Mouse (Mus musculus) forebrain, embryonic 10.5 days (tissue): ENCODE measurements at regions not wholly inside any gene's neighbourhood (a gene's known extent, or its start where the extent isn't known, plus 50 kb on each side); places are given as distances from the start of the nearest gene placed in this dataset.

Experiments
- DNase-seq: peaks from one replicate; pipeline ENCODE4 v3.0.0-alpha.2; 2017; ENCODE audit warnings: low spot score; ENCODE audit errors: extremely low spot score
- H3K27ac ChIP-seq: fragments of 300-500 bp; sonication (generic); 2 replicates; pipeline ENCODE4 v1.5.1; 2016; ENCODE audit warnings: mild to moderate bottlenecking
- H3K27me3 ChIP-seq: fragments of 300-500 bp; sonication (generic); 2 replicates; pipeline ENCODE4 v1.6.1; 2016; ENCODE audit warnings: mild to moderate bottlenecking; ENCODE audit not compliant: poor library complexity, severe bottlenecking
- H3K36me3 ChIP-seq: fragments of 300-500 bp; sonication (generic); replicated peaks from 2 replicates; pipeline ENCODE4 v1.6.1; 2016; ENCODE audit warnings: mild to moderate bottlenecking, moderate library complexity
- H3K4me1 ChIP-seq: fragments of 300-500 bp; sonication (generic); 2 replicates; pipeline ENCODE4 v1.6.1; 2016
- H3K4me3 ChIP-seq: fragments of 300-500 bp; sonication (generic); 2 replicates; pipeline ENCODE4 v1.5.1; 2016; ENCODE audit warnings: mild to moderate bottlenecking, moderate library complexity
- H3K9me3 ChIP-seq: fragments of 300-500 bp; sonication (generic); 2 replicates; pipeline ENCODE4 v1.6.1; 2016; ENCODE audit warnings: mild to moderate bottlenecking, moderate library complexity
- WGBS: fragments of 180-500 bp; shearing (Covaris S2); methylation state at CpG from one replicate; pipeline ENCODE4 v1.1.7; 2016; 5-methylcytosine and 5-hydroxymethylcytosine counted together

DNA sequence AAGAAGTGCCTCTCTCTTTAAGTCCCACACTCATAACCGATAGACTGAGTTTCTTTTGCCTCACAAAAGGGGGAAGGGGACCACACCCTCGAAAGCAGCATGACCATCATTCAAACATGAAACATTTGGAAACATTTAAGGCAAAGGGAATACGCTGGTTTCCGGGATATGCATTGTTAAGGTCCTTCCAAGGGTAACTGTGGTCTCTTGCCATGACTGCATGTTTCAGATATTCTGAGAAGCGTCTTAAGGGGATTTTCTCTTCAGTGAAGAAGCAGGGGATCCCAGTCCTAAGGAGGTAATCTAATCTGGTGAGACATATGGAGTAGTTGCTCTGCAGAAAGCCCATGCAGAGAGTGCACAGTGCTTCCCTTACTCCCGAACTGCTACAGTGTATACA is 258.8 kb downstream of the Mreg start:
- Histone ChIP-seq H3K4me3 (no peak overlapping the region), H3K27me3 (no peaks in the 10 kb centered on the region), H3K4me1 (no peaks in the 10 kb centered on the region), H3K9me3 (no peaks in the 10 kb centered on the region), H3K36me3 (no peaks in the 10 kb centered on the region), H3K27ac (no peak overlapping the region)
- WGBS: 87% methylated on average over 6 of the region's 6 CpGs
- DNase-seq: no peak

DNA sequence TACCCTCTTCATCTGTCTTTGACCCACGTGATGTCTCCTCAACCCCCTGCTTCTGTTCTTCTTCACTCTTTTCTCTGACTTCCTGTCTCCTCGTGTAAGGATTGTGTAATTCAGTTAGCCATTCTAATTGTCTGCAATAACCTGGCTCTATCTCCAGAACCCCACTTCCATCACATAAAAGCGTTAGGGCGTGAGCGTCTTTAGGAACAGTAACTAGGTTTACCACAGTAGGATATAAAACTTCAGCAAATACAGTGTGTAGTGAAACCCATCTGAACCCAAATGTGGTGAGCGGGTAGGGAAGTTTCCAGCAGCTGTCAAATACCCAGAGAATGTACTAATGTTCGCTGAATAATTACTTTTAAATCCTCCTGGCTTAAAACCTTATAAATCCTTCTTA is 262.6 kb downstream of the Mreg start:
- no peaks in the 10 kb centered on the region for H3K36me3 ChIP-seq
- no peak overlapping the region for H3K27ac ChIP-seq
- H3K4me1 ChIP-seq: no peaks in the 10 kb centered on the region
- whole genome bisulfite sequencing: 86% methylated on average over 7 of the region's 7 CpGs
- H3K4me3 ChIP-seq: no peak overlapping the region
- H3K27me3 ChIP-seq: no peaks in the 10 kb centered on the region
- no peaks in the 10 kb centered on the region for H3K9me3 ChIP-seq
- no peak for DNase-seq

DNA sequence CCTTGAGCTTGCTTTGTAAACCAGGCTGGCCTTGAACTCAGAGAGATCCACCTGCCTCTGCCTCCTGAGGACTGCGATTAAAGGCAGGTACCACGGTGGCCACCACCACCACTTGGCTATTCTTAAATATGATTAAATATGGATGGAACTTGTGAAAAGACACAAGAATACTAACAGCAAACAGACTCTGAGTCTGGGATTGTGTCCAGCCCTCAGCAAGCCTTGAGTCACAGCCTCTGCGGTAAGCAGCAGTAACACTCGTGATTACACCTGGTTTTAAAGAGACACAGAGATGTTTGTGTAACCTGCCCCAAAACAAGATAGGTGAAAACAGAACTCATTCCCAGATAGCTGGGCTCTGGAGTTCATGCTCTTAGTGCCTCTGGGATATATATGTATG is 263.4 kb downstream of the Mreg start:
- Histone ChIP-seq H3K4me3 (no peak overlapping the region), H3K27ac (no peak overlapping the region), H3K4me1 (no peaks in the 10 kb centered on the region), H3K36me3 (no peaks in the 10 kb centered on the region), H3K9me3 (no peaks in the 10 kb centered on the region), H3K27me3 (no peaks in the 10 kb centered on the region)
- WGBS: 97% methylated on average over 4 of the region's 4 CpGs
- DNase-seq: no peak

DNA sequence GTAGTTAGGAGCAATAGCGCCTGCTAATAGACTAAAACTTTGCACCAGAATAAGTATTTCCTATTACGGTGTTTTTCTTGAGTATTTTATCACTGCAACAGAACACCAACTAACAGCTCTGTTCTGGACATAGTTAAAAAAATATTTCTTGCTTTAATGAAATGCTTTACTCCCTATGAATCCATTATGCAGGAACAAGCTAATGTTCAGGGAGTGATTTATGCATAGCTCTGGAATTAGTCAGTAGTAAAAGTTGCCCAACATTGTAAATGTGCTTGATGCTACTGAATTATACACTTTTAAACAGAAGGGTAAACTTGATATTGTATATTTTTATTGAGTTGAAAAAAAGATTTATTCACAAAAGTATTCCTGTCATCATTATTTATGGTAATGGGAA is 264.6 kb downstream of the Mreg start:
- Histone ChIP-seq H3K27me3 (no peaks in the 10 kb centered on the region), H3K4me3 (no peak overlapping the region), H3K27ac (no peak overlapping the region), H3K9me3 (no peaks in the 10 kb centered on the region), H3K4me1 (no peaks in the 10 kb centered on the region), H3K36me3 (no peaks in the 10 kb centered on the region)
- 96% methylated on average over 2 of the region's 2 CpGs for WGBS
- DNase-seq: no peak

DNA sequence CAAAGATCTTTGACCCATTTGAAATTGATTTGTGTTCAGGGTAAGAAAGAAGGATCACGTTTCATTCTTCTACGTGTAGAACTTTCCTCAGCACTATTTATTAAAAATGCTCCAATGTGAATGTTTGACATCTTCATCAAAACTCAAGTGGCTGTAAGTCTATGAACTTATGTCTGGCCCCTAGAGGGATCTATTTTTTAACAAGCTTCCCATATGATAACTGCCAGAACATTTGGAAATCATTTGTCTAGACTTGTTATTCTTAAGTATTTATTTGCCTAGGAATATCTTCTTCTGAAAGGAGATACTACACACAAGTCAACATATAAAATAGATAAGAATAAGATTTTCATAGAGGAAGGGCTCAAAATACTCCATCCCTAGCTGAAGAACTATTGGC is 265.2 kb downstream of the Mreg start:
- H3K27me3 ChIP-seq: no peaks in the 10 kb centered on the region
- no peaks in the 10 kb centered on the region for H3K36me3 ChIP-seq
- no peak overlapping the region for H3K4me3 ChIP-seq
- no peak overlapping the region for H3K27ac ChIP-seq
- H3K4me1 ChIP-seq: no peaks in the 10 kb centered on the region
- DNase-seq: no peak
- H3K9me3 ChIP-seq: no peaks in the 10 kb centered on the region
- WGBS: 76% methylated on average over 2 of the region's 2 CpGs

DNA sequence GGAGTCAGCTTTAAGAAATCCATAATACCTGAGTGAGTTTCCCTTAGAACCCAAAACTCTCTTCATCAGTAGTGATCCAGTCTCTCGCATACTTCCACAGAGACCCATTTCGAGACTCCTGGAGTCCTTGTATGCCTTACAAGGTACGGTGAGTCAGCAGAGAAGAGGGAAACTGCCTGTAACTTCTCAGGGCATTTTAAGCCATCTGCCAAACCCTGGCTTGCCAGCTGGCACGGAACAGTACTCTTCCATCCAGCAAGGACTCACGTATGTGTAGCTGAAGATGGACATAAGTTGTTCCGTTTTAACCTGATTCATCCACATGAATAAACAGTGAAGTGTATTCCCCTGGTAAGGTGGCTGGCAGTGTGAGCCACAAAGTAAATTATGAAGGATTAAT is 267.0 kb downstream of the Mreg start:
- 90% methylated on average over 6 of the region's 6 CpGs for WGBS

DNA sequence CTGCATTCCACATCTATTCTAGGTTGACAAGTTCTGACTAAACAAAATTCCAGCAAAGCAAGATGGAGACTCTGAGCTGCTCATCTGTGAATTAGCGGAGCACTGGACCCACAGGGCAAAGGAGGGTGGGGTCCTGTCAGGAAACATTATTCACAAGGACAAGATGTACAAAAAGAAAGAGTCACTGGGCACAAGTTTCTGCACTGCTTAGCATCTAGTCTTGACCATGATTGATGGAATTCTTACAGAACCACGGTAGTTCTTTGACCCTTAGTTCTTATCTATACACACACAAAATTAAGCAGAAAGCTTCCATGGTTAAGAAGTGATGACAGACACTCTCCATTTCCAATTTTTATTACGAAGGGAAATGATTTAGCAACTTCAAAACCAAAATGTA is 267.6 kb downstream of the Mreg start:
- no peak overlapping the region for H3K4me3 ChIP-seq
- peaks cover 6% of the 10 kb centered on the region; the same call in 1 of the 2 replicates for H3K4me1 ChIP-seq
- no peak for DNase-seq
- no peak overlapping the region for H3K27ac ChIP-seq
- no peaks in the 10 kb centered on the region for H3K9me3 ChIP-seq
- H3K27me3 ChIP-seq: no peaks in the 10 kb centered on the region
- WGBS: 87% methylated on average over 3 of the region's 3 CpGs
- H3K36me3 ChIP-seq: no peaks in the 10 kb centered on the region

More for the DNA sequence above, 267.0 kb downstream of the Mreg start:
- Histone ChIP-seq H3K4me1 (peaks cover 6% of the 10 kb centered on the region; the same call in 1 of the 2 replicates), H3K9me3 (no peaks in the 10 kb centered on the region), H3K4me3 (no peak overlapping the region), H3K27ac (no peak overlapping the region), H3K36me3 (no peaks in the 10 kb centered on the region), H3K27me3 (no peaks in the 10 kb centered on the region)
- DNase-seq: no peak

DNA sequence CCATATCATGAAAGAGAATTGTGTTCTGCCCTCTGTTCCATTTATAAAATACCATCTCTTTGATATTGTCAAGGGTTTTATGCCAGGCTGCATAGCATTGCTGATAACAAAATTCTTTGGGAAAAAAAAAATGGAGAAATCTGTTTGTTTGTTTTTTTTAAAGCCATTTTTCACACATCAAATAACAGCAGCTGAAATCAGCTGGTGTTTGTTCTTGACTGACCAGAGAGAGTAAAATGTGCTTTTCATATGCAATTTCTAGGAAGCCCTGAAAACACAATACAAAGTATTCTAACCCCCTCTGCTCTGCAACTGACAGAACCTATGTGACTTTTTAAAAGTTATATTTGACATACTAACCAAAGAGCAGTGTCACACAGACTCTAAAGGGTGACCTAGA is 270.0 kb downstream of the Mreg start:
- no peaks in the 10 kb centered on the region for H3K9me3 ChIP-seq
- H3K36me3 ChIP-seq: no peaks in the 10 kb centered on the region
- H3K27me3 ChIP-seq: no peaks in the 10 kb centered on the region
- H3K27ac ChIP-seq: no peak overlapping the region
- no peak overlapping the region for H3K4me3 ChIP-seq
- DNase-seq: no peak
- peaks cover 10% of the 10 kb centered on the region; the same call in 1 of the 2 replicates for H3K4me1 ChIP-seq

DNA sequence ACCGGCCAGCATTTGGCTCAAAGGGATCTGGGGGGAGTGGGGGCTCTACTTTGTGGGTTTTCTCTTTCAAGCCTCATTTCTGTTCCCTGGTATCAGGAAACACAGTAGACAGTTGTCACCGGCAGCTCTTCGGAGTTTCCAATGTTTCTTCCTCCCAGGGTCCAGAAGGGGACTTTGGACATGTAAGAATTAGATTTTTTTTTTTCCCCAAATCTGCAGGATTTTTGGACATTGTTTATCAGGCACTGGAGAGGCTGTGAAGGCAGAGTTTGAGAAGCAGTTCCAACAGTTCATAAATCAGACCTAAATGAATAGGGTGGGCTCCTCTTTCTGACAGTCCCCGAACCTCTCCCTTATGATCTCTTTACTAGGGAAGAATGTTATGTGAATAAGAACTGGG is 270.4 kb downstream of the Mreg start:
- H3K4me3 ChIP-seq: no peak overlapping the region
- H3K4me1 ChIP-seq: peaks cover 10% of the 10 kb centered on the region; the same call in 1 of the 2 replicates
- 77% methylated on average over 4 of the region's 4 CpGs for WGBS
- no peak for DNase-seq
- H3K36me3 ChIP-seq: no peaks in the 10 kb centered on the region
- no peaks in the 10 kb centered on the region for H3K9me3 ChIP-seq
- no peak overlapping the region for H3K27ac ChIP-seq
- no peaks in the 10 kb centered on the region for H3K27me3 ChIP-seq

DNA sequence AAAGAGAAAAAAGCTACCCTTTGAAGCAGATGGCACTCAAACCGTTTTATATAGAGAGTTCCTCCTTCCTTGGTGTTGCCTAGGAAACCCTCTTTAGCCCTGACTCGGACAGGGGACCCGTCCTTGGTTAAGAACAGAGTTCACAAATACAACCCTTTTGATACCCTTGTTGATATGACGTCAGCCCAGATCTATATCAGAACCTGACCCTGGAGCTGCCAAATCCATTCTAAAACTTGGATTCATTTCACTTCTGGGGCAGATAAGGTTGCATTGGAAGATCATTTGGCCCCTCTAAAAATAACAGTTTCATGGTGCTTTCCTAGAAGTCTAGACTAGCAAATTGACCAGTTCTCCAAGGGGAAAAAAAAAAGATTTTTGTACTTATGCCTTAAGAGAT is 271.2 kb downstream of the Mreg start:
- no peak overlapping the region for H3K4me3 ChIP-seq
- WGBS: 66% methylated on average over 4 of the region's 4 CpGs
- H3K36me3 ChIP-seq: no peaks in the 10 kb centered on the region
- no peaks in the 10 kb centered on the region for H3K27me3 ChIP-seq
- H3K4me1 ChIP-seq: peaks cover 12% of the 10 kb centered on the region; the same call in 1 of the 2 replicates
- no peak overlapping the region for H3K27ac ChIP-seq
- H3K9me3 ChIP-seq: no peaks in the 10 kb centered on the region
- DNase-seq: no peak

DNA sequence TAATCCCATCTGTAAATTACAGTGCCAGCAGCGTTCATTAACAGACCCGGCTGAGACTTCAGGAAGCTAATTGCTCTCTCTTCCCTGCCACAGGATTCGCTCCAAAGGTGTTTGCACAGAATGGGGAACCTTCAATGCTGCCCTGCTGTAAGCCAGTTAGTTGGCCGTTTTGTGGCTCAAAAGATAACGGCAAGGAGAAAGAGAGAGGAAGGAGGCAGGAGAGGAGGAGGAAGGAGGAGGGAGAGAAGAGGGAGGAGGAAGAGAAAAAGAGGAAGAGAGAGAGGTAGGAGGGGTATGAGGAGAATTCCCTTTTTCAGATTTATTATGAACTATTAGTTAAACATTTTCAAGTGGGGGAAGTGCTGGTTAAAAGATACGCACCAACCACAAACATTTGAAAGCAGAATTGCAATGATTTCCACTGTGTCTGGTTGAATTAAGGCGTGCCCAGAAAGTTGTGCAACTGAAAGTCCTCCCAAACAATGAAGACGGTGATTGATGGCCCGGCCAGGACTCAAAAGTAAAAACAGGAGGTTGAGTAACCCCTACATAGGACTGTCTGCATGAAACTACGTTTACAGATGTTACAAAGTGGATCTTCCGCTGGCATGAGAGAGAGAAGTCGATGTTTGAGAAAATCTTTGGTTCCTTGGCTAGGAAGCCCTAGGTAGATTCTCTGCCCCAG is 273.6 kb downstream of the Mreg start:
- no peak overlapping the region for H3K27ac ChIP-seq
- 78% methylated on average over 12 of the region's 12 CpGs for WGBS
- no peak for DNase-seq

DNA sequence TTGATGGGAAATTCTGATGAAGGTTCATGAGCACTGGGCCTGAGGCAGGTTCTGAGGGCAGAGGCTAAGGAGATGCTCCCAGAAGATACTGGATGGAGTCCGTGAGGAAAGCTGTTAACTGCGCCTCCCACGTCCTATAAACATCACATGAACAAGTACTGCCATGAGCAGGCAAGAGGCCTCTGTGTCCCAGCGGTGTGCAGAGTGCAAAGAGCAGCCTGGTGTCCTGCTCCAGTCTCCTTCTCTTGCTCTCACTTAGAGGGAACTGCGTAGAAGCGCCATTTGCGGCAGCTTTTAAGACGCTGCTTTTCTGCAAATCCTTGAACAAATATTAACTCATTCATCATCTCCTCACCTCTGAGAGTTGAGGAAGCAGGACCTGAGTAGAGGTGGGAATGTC is 274.2 kb downstream of the Mreg start:
- H3K4me1 ChIP-seq: peaks cover 12% of the 10 kb centered on the region; the same call in 1 of the 2 replicates
- no peak overlapping the region for H3K4me3 ChIP-seq
- H3K36me3 ChIP-seq: no peaks in the 10 kb centered on the region
- WGBS: 88% methylated on average over 8 of the region's 8 CpGs
- H3K27ac ChIP-seq: no peak overlapping the region
- H3K27me3 ChIP-seq: no peaks in the 10 kb centered on the region
- no peak for DNase-seq
- no peaks in the 10 kb centered on the region for H3K9me3 ChIP-seq

More for the DNA sequence above, 273.6 kb downstream of the Mreg start:
- Histone ChIP-seq H3K4me1 (peaks cover 12% of the 10 kb centered on the region; the same call in 1 of the 2 replicates), H3K9me3 (no peaks in the 10 kb centered on the region), H3K27me3 (no peaks in the 10 kb centered on the region), H3K4me3 (no peak overlapping the region), H3K36me3 (no peaks in the 10 kb centered on the region)

DNA sequence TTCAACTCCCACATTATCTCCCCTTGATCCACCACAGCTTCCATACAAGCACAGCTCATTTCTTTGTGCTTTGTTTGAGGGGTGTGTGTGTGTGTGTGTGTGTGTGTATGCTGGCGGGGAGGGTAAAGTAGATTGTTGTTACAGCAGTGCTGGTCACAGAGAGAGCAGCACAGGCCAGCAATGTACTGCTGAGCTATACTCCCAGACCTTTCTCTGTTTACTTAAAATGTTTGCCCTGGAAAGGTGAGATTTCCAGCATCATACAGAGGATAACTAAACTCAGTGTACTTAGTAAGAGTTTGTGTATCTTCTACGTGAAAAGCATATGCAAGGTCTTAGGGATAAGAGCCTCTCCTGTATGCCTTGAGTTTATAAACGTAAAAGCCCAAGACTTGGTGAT is 274.9 kb downstream of the Mreg start:
- WGBS: 87% methylated on average over 3 of the region's 3 CpGs
- Histone ChIP-seq H3K9me3 (no peaks in the 10 kb centered on the region), H3K4me3 (no peak overlapping the region), H3K27me3 (no peaks in the 10 kb centered on the region), H3K36me3 (no peaks in the 10 kb centered on the region), H3K4me1 (peaks cover 12% of the 10 kb centered on the region; the same call in 1 of the 2 replicates), H3K27ac (no peak overlapping the region)
- DNase-seq: no peak
